Mouse (Mus musculus): ENCODE results near the gene Higd1b. TPM values are rescaled to one million over a fixed set of nuclear protein-coding genes. Genes with fewer than 3 reads are reported as not detected.
A peak's percentile ranks its signal among the peaks of the same experiment; 100 is the strongest.

Gene Higd1b
- total and polyA plus RNA-seq, 2 experiments = not detected

GRCm38 (mm10) chr11:102874801-102875334 lies 39.2 kb downstream of the Higd1b start:
- TF ChIP-seq CTCF (IDR thresholded peaks at IDR 0.05; ENCODE audit: low read depth, low read length) (no peak), POLR2A (IDR thresholded peaks at IDR 0.05; ENCODE audit: extremely low read depth, insufficient read depth, low read length) (no peak)
- peaks cover 19% of the 10 kb centered on the region for H3K36me3 ChIP-seq (ENCODE audit: control insufficient read depth, insufficient read depth, low read length)
- no peak overlapping the region for H3K9ac ChIP-seq (ENCODE audit: low read depth, low read length)
- 89% methylated on average over 7 of the region's 7 CpGs for WGBS
- 0 out of 2 replicates have a peak, but pooled peaks cover under 1% of the 10 kb centered on the region for H3K4me1 ChIP-seq (ENCODE audit: control insufficient read depth, insufficient read depth, low read length)
- DNase-seq (ENCODE audit: extremely low read depth, low read depth, low spot score) = no peak
- no peak overlapping the region for H3K27ac ChIP-seq (replicated peaks; ENCODE audit: insufficient read depth, low read depth, low read length)
- H3K4me3 ChIP-seq (ENCODE audit: insufficient read depth, low read depth, low read length) = no peak overlapping the region
- no peaks in the 10 kb centered on the region for H3K27me3 ChIP-seq (ENCODE audit: control insufficient read depth, insufficient read depth, low read length)
- no peaks in the 10 kb centered on the region; the same call in 1 of the 2 replicates for H3K79me2 ChIP-seq (ENCODE audit: control insufficient read depth, insufficient read depth, low read length)

- peaks cover 6% of the 10 kb centered on the region; the same call in 1 of the 2 replicates for H3K4me1 ChIP-seq (ENCODE audit: control insufficient read depth, insufficient read depth, low read length)
- H3K27me3 ChIP-seq (ENCODE audit: control insufficient read depth, insufficient read depth, low read length) = no peaks in the 10 kb centered on the region
- peaks cover 7% of the 10 kb centered on the region; the same call in 1 of the 2 replicates for H3K79me2 ChIP-seq (ENCODE audit: control insufficient read depth, insufficient read depth, low read length)
- DNase-seq (ENCODE audit: extremely low read depth, low read depth, low spot score) = no peak
- H3K36me3 ChIP-seq (ENCODE audit: control insufficient read depth, insufficient read depth, low read length) = peaks cover 6% of the 10 kb centered on the region; the same call in 1 of the 2 replicates
- TF ChIP-seq CTCF (IDR thresholded peaks at IDR 0.05; ENCODE audit: low read depth, low read length) (no peak), POLR2A (IDR thresholded peaks at IDR 0.05; ENCODE audit: extremely low read depth, insufficient read depth, low read length) (no peak)
- WGBS = 85% methylated on average over 2 of the region's 2 CpGs
- no peak overlapping the region for H3K27ac ChIP-seq (replicated peaks; ENCODE audit: insufficient read depth, low read depth, low read length)
- no peak overlapping the region for H3K9ac ChIP-seq (ENCODE audit: low read depth, low read length)
- no peak overlapping the region for H3K4me3 ChIP-seq (ENCODE audit: insufficient read depth, low read depth, low read length)
Observed at GRCm38 (mm10) chr11:102879558-102879957, 43.9 kb downstream of the Higd1b start.

GRCm38 (mm10) chr11:102880585-102881313 lies 45.1 kb downstream of the Higd1b start, which contains the start of the genes Eftud2 and Ccdc103:
Eftud2 (minus strand) TSS chr11:102880985.
Ccdc103 (plus strand) TSS chr11:102881204.
- TF ChIP-seq POLR2A (IDR thresholded peaks at IDR 0.05; ENCODE audit: extremely low read depth, insufficient read depth, low read length) (peak; percentile 65; the same call in 1 of the 2 replicates), CTCF (IDR thresholded peaks at IDR 0.05; ENCODE audit: low read depth, low read length) (no peak)
- DNase-seq (ENCODE audit: extremely low read depth, low read depth, low spot score) = peak; percentile 73
- Histone ChIP-seq H3K4me1 (ENCODE audit: control insufficient read depth, insufficient read depth, low read length) (peaks cover 6% of the 10 kb centered on the region; the same call in 1 of the 2 replicates), H3K36me3 (ENCODE audit: control insufficient read depth, insufficient read depth, low read length) (peaks cover 6% of the 10 kb centered on the region; the same call in 1 of the 2 replicates), H3K4me3 (ENCODE audit: insufficient read depth, low read depth, low read length) (peak within 1 kb of the TSS; percentile 71), H3K27ac (replicated peaks; ENCODE audit: insufficient read depth, low read depth, low read length) (peak within 1 kb of the TSS; percentile 96), H3K9ac (ENCODE audit: low read depth, low read length) (peak within 1 kb of the TSS; percentile 85), H3K27me3 (ENCODE audit: control insufficient read depth, insufficient read depth, low read length) (no peaks in the 10 kb centered on the region), H3K79me2 (ENCODE audit: control insufficient read depth, insufficient read depth, low read length) (peaks cover 7% of the 10 kb centered on the region; the same call in 1 of the 2 replicates)
- under 1% methylated on average over 62 of the region's 62 CpGs for WGBS

GRCm38 (mm10) chr11:102881314-102882198 lies 45.9 kb downstream of the Higd1b start:
- Histone ChIP-seq H3K27me3 (ENCODE audit: control insufficient read depth, insufficient read depth, low read length) (no peaks in the 10 kb centered on the region), H3K27ac (replicated peaks; ENCODE audit: insufficient read depth, low read depth, low read length) (no peak overlapping the region), H3K36me3 (ENCODE audit: control insufficient read depth, insufficient read depth, low read length) (peaks cover 1% of the 10 kb centered on the region; the same call in 1 of the 2 replicates), H3K4me1 (ENCODE audit: control insufficient read depth, insufficient read depth, low read length) (peaks cover 6% of the 10 kb centered on the region; the same call in 1 of the 2 replicates), H3K79me2 (ENCODE audit: control insufficient read depth, insufficient read depth, low read length) (peaks cover 7% of the 10 kb centered on the region; the same call in 1 of the 2 replicates), H3K4me3 (ENCODE audit: insufficient read depth, low read depth, low read length) (peak overlapping the region; percentile 71), H3K9ac (ENCODE audit: low read depth, low read length) (peak overlapping the region; percentile 21; the same call in 1 of the 2 replicates)
- DNase-seq (ENCODE audit: extremely low read depth, low read depth, low spot score) = no peak
- TF ChIP-seq CTCF (IDR thresholded peaks at IDR 0.05; ENCODE audit: low read depth, low read length) = no peak
- TF ChIP-seq POLR2A (IDR thresholded peaks at IDR 0.05; ENCODE audit: extremely low read depth, insufficient read depth, low read length) = no peak
- WGBS = 15% methylated on average over 13 of the region's 13 CpGs

- Histone ChIP-seq H3K36me3 (ENCODE audit: control insufficient read depth, insufficient read depth, low read length) (no peaks in the 10 kb centered on the region), H3K79me2 (ENCODE audit: control insufficient read depth, insufficient read depth, low read length) (0 out of 2 replicates have a peak, but pooled peaks cover 7% of the 10 kb centered on the region), H3K4me3 (ENCODE audit: insufficient read depth, low read depth, low read length) (no peak within 1 kb of the TSS), H3K4me1 (ENCODE audit: control insufficient read depth, insufficient read depth, low read length) (peaks cover 6% of the 10 kb centered on the region; the same call in 1 of the 2 replicates), H3K27ac (replicated peaks; ENCODE audit: insufficient read depth, low read depth, low read length) (no peak within 1 kb of the TSS), H3K27me3 (ENCODE audit: control insufficient read depth, insufficient read depth, low read length) (no peaks in the 10 kb centered on the region), H3K9ac (ENCODE audit: low read depth, low read length) (no peak within 1 kb of the TSS)
- WGBS = 63% methylated on average over 10 of the region's 10 CpGs
- DNase-seq (ENCODE audit: extremely low read depth, low read depth, low spot score) = no peak
- TF ChIP-seq POLR2A (IDR thresholded peaks at IDR 0.05; ENCODE audit: extremely low read depth, insufficient read depth, low read length) (no peak), CTCF (IDR thresholded peaks at IDR 0.05; ENCODE audit: low read depth, low read length) (no peak)
Observed at GRCm38 (mm10) chr11:102884616-102885219, 49.1 kb downstream of the Higd1b start, which contains the start of gene Fam187a. Fam187a (plus strand) TSS chr11:102885169.

Measured in liver, adult 2 months (tissue).